Mouse (Mus musculus) bone marrow macrophage, adult 2 months (primary cell): ENCODE results near the gene Cdh13. TPM values are rescaled to one million over a fixed set of nuclear protein-coding genes. Genes with fewer than 3 reads are reported as not detected.

ENCODE experiments used
- H3K27ac ChIP-seq: 2 replicates; pipeline ENCODE4 v1.5.1; 2012; ENCODE audit warnings: low read depth, low read length; ENCODE audit not compliant: insufficient read depth
- H3K4me1 ChIP-seq: 2 replicates; pipeline ENCODE4 v1.6.1; 2012; ENCODE audit warnings: low read length; ENCODE audit not compliant: control insufficient read depth, insufficient read depth
- H3K4me3 ChIP-seq: 2 replicates; pipeline ENCODE4 v1.5.1; 2012; ENCODE audit warnings: mild to moderate bottlenecking, low read length, moderate library complexity; ENCODE audit not compliant: insufficient read depth
- CTCF ChIP-seq: IDR thresholded peaks from 2 replicates; pipeline ENCODE4 v1.5.1; 2012; ENCODE audit warnings: low read depth, mild to moderate bottlenecking, low read length, moderate library complexity
- POLR2A ChIP-seq: IDR thresholded peaks from 2 replicates; pipeline ENCODE4 v1.6.1; 2012; ENCODE audit warnings: mild to moderate bottlenecking, low read depth, low read length, borderline replicate concordance
- polyA plus RNA-seq: library from polyadenylated mRNA; stranded (reverse); fragments of >200 nt; gene quantifications from 2 replicates; pipeline ENCODE4 v1.2.4, GENCODE M21; 2012; ENCODE audit not compliant: missing spikeins, insufficient read depth, insufficient read length

Gene Cdh13
- polyA plus RNA-seq, 1 experiment = not detected

- TF ChIP-seq POLR2A = no peak
- TF ChIP-seq CTCF = no peak
- Histone ChIP-seq H3K27ac (no peak overlapping the region), H3K4me1 (no peaks in the 10 kb centered on the region), H3K4me3 (no peak overlapping the region)
Observed at GRCm38 (mm10) chr8:118407322-118407721, 123.8 kb downstream of the Cdh13 start.

GRCm38 (mm10) chr8:118409396-118409795, 125.9 kb downstream of the Cdh13 start:
- Histone ChIP-seq H3K27ac (no peak overlapping the region), H3K4me3 (no peak overlapping the region), H3K4me1 (no peaks in the 10 kb centered on the region)
- no peak for TF ChIP-seq CTCF
- TF ChIP-seq POLR2A = no peak

DNA sequence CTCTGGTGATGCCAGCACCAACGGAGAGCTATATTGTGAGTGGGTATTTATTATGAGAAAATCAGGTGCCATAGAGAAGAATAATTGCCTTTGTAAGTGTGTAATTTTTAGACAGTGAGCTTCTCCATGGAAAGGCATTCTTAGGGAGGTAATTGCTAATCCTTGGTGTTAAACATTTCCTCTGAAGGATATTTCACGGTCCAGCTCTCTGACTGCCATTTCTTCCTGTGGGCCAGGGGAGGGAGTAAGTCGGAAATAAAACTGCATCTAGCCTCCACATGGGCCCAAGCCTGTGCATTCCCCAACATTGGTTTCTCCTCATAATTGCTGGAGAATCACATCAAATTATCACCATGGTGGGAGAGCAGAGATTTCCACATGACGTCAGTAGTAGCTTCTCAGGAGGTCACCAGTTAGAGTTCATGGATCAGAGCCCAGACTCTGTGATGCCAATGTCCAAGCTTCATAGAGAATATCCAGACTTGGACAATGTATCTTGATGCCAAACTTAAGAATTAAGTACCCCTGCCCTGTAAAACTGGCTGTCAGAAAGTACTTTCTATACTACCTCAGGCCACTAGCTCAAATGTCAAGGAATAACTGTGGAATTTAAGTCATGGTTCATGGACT, 126.9 kb downstream of the Cdh13 start:
- TF ChIP-seq CTCF (no peak), POLR2A (no peak)
- Histone ChIP-seq H3K4me1 (no peaks in the 10 kb centered on the region), H3K4me3 (no peak overlapping the region), H3K27ac (no peak overlapping the region)

- Histone ChIP-seq H3K4me3 (no peak overlapping the region), H3K4me1 (no peaks in the 10 kb centered on the region), H3K27ac (no peak overlapping the region)
- TF ChIP-seq CTCF (no peak), POLR2A (no peak)
Observed at GRCm38 (mm10) chr8:118415672-118416071, 132.1 kb downstream of the Cdh13 start.

- TF ChIP-seq POLR2A = no peak
- no peak for TF ChIP-seq CTCF
- Histone ChIP-seq H3K27ac (no peak overlapping the region), H3K4me3 (no peak overlapping the region), H3K4me1 (no peaks in the 10 kb centered on the region)
Observed at GRCm38 (mm10) chr8:118416811-118417355, 133.3 kb downstream of the Cdh13 start.

DNA sequence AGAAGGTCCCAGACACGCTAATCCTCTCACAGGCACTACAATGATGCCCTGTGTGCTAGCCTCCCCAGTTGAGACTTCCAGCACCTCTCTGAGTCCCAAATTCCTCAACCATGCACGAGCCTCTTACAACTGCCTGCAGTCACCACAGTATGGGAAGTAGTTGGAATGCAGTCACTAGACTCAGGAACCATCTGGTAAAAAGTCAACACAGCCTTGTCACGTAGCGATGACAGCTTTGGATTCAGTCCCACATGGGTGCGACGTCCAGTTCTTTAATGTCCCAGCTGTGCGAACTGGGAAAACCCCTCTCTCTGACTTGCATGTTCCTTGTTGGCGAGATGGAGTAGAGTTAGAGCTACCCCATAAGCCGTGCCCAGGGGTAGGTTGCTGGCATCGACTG, 139.1 kb downstream of the Cdh13 start:
- TF ChIP-seq POLR2A (no peak), CTCF (no peak)
- H3K27ac ChIP-seq = no peak overlapping the region
- H3K4me3 ChIP-seq = no peak overlapping the region
- H3K4me1 ChIP-seq = no peaks in the 10 kb centered on the region

GRCm38 (mm10) chr8:118428941-118429340, 145.4 kb downstream of the Cdh13 start:
- Histone ChIP-seq H3K4me1 (no peaks in the 10 kb centered on the region), H3K27ac (no peak overlapping the region), H3K4me3 (no peak overlapping the region)
- no peak for TF ChIP-seq POLR2A

- TF ChIP-seq POLR2A (no peak), CTCF (no peak)
- Histone ChIP-seq H3K27ac (no peak overlapping the region), H3K4me1 (no peaks in the 10 kb centered on the region), H3K4me3 (no peak overlapping the region)
Observed at GRCm38 (mm10) chr8:118431731-118432440, 148.4 kb downstream of the Cdh13 start.

DNA sequence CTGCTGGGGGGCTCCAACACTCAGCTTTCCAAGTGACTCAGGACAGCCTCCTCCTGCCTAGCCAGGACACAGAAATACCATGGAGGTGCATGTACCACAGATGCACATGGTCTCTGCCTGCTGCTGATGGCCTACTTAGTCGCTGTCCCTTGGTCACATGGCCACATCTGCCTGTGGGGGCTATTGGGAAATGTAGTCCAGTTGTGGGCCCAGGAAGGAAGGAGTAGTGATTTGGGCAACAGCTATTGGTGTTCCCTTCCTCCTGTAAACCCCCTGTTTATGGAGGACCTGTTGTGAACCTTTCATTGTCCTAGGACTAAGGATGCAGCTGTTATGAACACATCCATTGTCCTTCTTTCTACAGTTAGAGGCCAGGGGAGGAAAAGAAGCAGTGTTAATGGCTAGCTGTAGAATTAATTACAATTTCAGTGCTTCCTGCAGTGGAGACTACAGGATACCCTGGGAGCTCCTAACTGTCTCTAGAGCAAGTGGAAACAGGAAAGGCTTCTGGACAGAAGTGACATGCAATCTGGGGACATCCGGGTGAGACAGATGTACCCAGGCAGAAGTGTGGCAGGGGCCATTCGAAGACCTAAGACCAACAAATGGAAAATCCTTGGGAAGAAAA, 150.1 kb downstream of the Cdh13 start:
- Histone ChIP-seq H3K27ac (no peak overlapping the region), H3K4me3 (no peak overlapping the region), H3K4me1 (no peaks in the 10 kb centered on the region)
- TF ChIP-seq POLR2A (no peak), CTCF (no peak)

GRCm38 (mm10) chr8:118436751-118437150, 153.2 kb downstream of the Cdh13 start:
- Histone ChIP-seq H3K4me1 (no peaks in the 10 kb centered on the region), H3K27ac (no peak overlapping the region), H3K4me3 (no peak overlapping the region)
- TF ChIP-seq CTCF = no peak
